Mouse (Mus musculus) limb, embryonic 15.5 days (tissue): ENCODE results near the gene Umad1. TPM values are rescaled to one million over a fixed set of nuclear protein-coding genes. Genes with fewer than 3 reads are reported as not detected.

Source experiments
- ATAC-seq: fragments of 200-750 bp; cut with Nextera tagmentation; 2 replicates; pipeline ENCODE4 v1.8.0; 2017; ENCODE audit warnings: low read depth, moderate TSS enrichment; ENCODE audit not compliant: insufficient number of reproducible peaks, low FRiP score, low TSS enrichment
- H3K27ac ChIP-seq: fragments of 300-500 bp; sonication (generic); 2 replicates; pipeline ENCODE4 v1.5.1; 2015; ENCODE audit warnings: moderate library complexity, mild to moderate bottlenecking, inconsistent platforms
- H3K27me3 ChIP-seq: fragments of 300-500 bp; sonication (generic); 2 replicates; pipeline ENCODE4 v1.6.1; 2015; ENCODE audit warnings: inconsistent platforms
- H3K36me3 ChIP-seq: fragments of 300-500 bp; sonication (generic); 2 replicates; pipeline ENCODE4 v1.6.1; 2015; ENCODE audit warnings: inconsistent platforms
- H3K4me1 ChIP-seq: fragments of 300-500 bp; sonication (generic); 2 replicates; pipeline ENCODE4 v1.6.1; 2015; ENCODE audit warnings: inconsistent platforms
- H3K4me2 ChIP-seq: fragments of 300-500 bp; sonication (generic); 2 replicates; pipeline ENCODE4 v1.6.1; 2015; ENCODE audit warnings: mild to moderate bottlenecking, inconsistent platforms
- H3K4me3 ChIP-seq: fragments of 300-500 bp; sonication (generic); 2 replicates; pipeline ENCODE4 v1.5.1; 2015; ENCODE audit warnings: mild to moderate bottlenecking, inconsistent platforms
- H3K9ac ChIP-seq: fragments of 300-500 bp; sonication (generic); 2 replicates; pipeline ENCODE4 v1.6.1; 2015; ENCODE audit warnings: inconsistent platforms
- H3K9me3 ChIP-seq: fragments of 300-500 bp; sonication (generic); 2 replicates; pipeline ENCODE4 v1.6.1; 2016; ENCODE audit warnings: inconsistent platforms
- WGBS: fragments of 180-500 bp; shearing (Covaris S2); methylation state at CpG from one replicate; pipeline ENCODE4 v1.1.7; 2015; 5-methylcytosine and 5-hydroxymethylcytosine counted together
- polyA plus RNA-seq: library from polyadenylated mRNA; unstranded; fragments of >200 nt; fragmentation: Nextera tagmentation; extraction: Ambion mirVana; gene quantifications from 2 replicates; pipeline ENCODE4 v1.2.1, GENCODE M21; 2015

Umad1 gene
- polyA plus RNA-seq, 1 experiment from 2014 or later: 16.1 TPM

GRCm38 (mm10) chr6:8408332-8408731, 149.2 kb downstream of the Umad1 start:
- H3K4me3 ChIP-seq: no peak overlapping the region
- no peaks in the 10 kb centered on the region for H3K27me3 ChIP-seq
- H3K27ac ChIP-seq: no peak overlapping the region
- no peaks in the 10 kb centered on the region for H3K36me3 ChIP-seq
- H3K9me3 ChIP-seq: no peaks in the 10 kb centered on the region
- no peak for ATAC-seq
- H3K4me2 ChIP-seq: no peak overlapping the region
- no peaks in the 10 kb centered on the region for H3K4me1 ChIP-seq
- H3K9ac ChIP-seq: no peak overlapping the region
- 74% methylated on average over 2 of the region's 2 CpGs for WGBS

- no peaks in the 10 kb centered on the region for H3K9me3 ChIP-seq
- H3K27me3 ChIP-seq: no peaks in the 10 kb centered on the region
- 94% methylated on average over 4 of the region's 4 CpGs for whole genome bisulfite sequencing
- H3K4me2 ChIP-seq: no peak overlapping the region
- H3K9ac ChIP-seq: no peak overlapping the region
- H3K27ac ChIP-seq: no peak overlapping the region
- no peak overlapping the region for H3K4me3 ChIP-seq
- H3K4me1 ChIP-seq: no peaks in the 10 kb centered on the region
- no peaks in the 10 kb centered on the region for H3K36me3 ChIP-seq
- no peak for ATAC-seq
Observed at GRCm38 (mm10) chr6:8409865-8410264, 150.8 kb downstream of the Umad1 start.

- Histone ChIP-seq H3K4me1 (no peaks in the 10 kb centered on the region), H3K9me3 (no peaks in the 10 kb centered on the region), H3K9ac (no peak overlapping the region), H3K36me3 (no peaks in the 10 kb centered on the region), H3K27me3 (no peaks in the 10 kb centered on the region), H3K27ac (no peak overlapping the region), H3K4me3 (no peak overlapping the region), H3K4me2 (no peak overlapping the region)
- ATAC-seq: no peak
- WGBS: 71% methylated on average over 10 of the region's 10 CpGs
Observed at GRCm38 (mm10) chr6:8412845-8413598, 153.9 kb downstream of the Umad1 start.

- no peaks in the 10 kb centered on the region for H3K36me3 ChIP-seq
- H3K27ac ChIP-seq: no peak overlapping the region
- H3K4me1 ChIP-seq: no peaks in the 10 kb centered on the region
- ATAC-seq: no peak
- WGBS: 59% methylated on average over 9 of the region's 9 CpGs
- H3K4me3 ChIP-seq: no peak overlapping the region
- H3K27me3 ChIP-seq: no peaks in the 10 kb centered on the region
- no peak overlapping the region for H3K4me2 ChIP-seq
- H3K9ac ChIP-seq: no peak overlapping the region
- H3K9me3 ChIP-seq: no peaks in the 10 kb centered on the region
Observed at GRCm38 (mm10) chr6:8414020-8414419, 154.9 kb downstream of the Umad1 start.

GRCm38 (mm10) chr6:8415823-8416222, 156.7 kb downstream of the Umad1 start:
- 82% methylated on average over 5 of the region's 5 CpGs for WGBS
- Histone ChIP-seq H3K9ac (no peak overlapping the region), H3K4me3 (no peak overlapping the region), H3K4me1 (peaks cover 4% of the 10 kb centered on the region; the same call in 1 of the 2 replicates), H3K27me3 (no peaks in the 10 kb centered on the region), H3K36me3 (no peaks in the 10 kb centered on the region), H3K4me2 (no peak overlapping the region), H3K9me3 (no peaks in the 10 kb centered on the region), H3K27ac (no peak overlapping the region)
- ATAC-seq: no peak

- H3K36me3 ChIP-seq: no peaks in the 10 kb centered on the region
- H3K27ac ChIP-seq: 0 out of 2 replicates have a peak overlapping the region, but pooled peaks have one; percentile 11
- peaks cover 4% of the 10 kb centered on the region; the same call in 1 of the 2 replicates for H3K4me1 ChIP-seq
- H3K9me3 ChIP-seq: no peaks in the 10 kb centered on the region
- H3K4me3 ChIP-seq: no peak overlapping the region
- WGBS: 72% methylated on average over 8 of the region's 8 CpGs
- ATAC-seq: no peak
- no peak overlapping the region for H3K9ac ChIP-seq
- H3K27me3 ChIP-seq: no peaks in the 10 kb centered on the region
- no peak overlapping the region for H3K4me2 ChIP-seq
Observed at GRCm38 (mm10) chr6:8416802-8417569, 157.9 kb downstream of the Umad1 start.

GRCm38 (mm10) chr6:8419485-8420186, 160.5 kb downstream of the Umad1 start:
- ATAC-seq: no peak
- no peak overlapping the region for H3K4me3 ChIP-seq
- no peak overlapping the region for H3K4me2 ChIP-seq
- H3K9me3 ChIP-seq: no peaks in the 10 kb centered on the region
- H3K4me1 ChIP-seq: peaks cover 4% of the 10 kb centered on the region; the same call in 1 of the 2 replicates
- no peak overlapping the region for H3K27ac ChIP-seq
- no peak overlapping the region for H3K9ac ChIP-seq
- WGBS: 46% methylated on average over 4 of the region's 4 CpGs
- H3K36me3 ChIP-seq: no peaks in the 10 kb centered on the region
- no peaks in the 10 kb centered on the region for H3K27me3 ChIP-seq

GRCm38 (mm10) chr6:8420187-8420503, 161.1 kb downstream of the Umad1 start:
- Histone ChIP-seq H3K27me3 (no peaks in the 10 kb centered on the region), H3K27ac (no peak overlapping the region), H3K36me3 (no peaks in the 10 kb centered on the region), H3K4me3 (no peak overlapping the region), H3K4me1 (peaks cover 4% of the 10 kb centered on the region; the same call in 1 of the 2 replicates), H3K9me3 (no peaks in the 10 kb centered on the region), H3K4me2 (no peak overlapping the region), H3K9ac (no peak overlapping the region)
- WGBS: 82% methylated on average over 1 of the region's 1 CpGs
- no peak for ATAC-seq

- peaks cover 4% of the 10 kb centered on the region; the same call in 1 of the 2 replicates for H3K4me1 ChIP-seq
- no peaks in the 10 kb centered on the region for H3K27me3 ChIP-seq
- no peak for ATAC-seq
- H3K9me3 ChIP-seq: no peaks in the 10 kb centered on the region
- 67% methylated on average over 5 of the region's 5 CpGs for WGBS
- H3K9ac ChIP-seq: no peak overlapping the region
- no peak overlapping the region for H3K27ac ChIP-seq
- H3K4me2 ChIP-seq: no peak overlapping the region
- H3K4me3 ChIP-seq: no peak overlapping the region
- no peaks in the 10 kb centered on the region for H3K36me3 ChIP-seq
Observed at GRCm38 (mm10) chr6:8421421-8421820, 162.3 kb downstream of the Umad1 start.

- WGBS: 68% methylated on average over 10 of the region's 10 CpGs
- ATAC-seq: no peak
Observed at GRCm38 (mm10) chr6:8421959-8422581, 163.0 kb downstream of the Umad1 start.

GRCm38 (mm10) chr6:8423142-8423541, 164.1 kb downstream of the Umad1 start:
- H3K27me3 ChIP-seq: no peaks in the 10 kb centered on the region
- peaks cover 4% of the 10 kb centered on the region; the same call in 1 of the 2 replicates for H3K4me1 ChIP-seq
- no peaks in the 10 kb centered on the region for H3K36me3 ChIP-seq
- no peak for ATAC-seq
- 89% methylated on average over 2 of the region's 2 CpGs for WGBS
- H3K9ac ChIP-seq: no peak overlapping the region
- no peak overlapping the region for H3K4me2 ChIP-seq
- H3K4me3 ChIP-seq: no peak overlapping the region
- H3K9me3 ChIP-seq: no peaks in the 10 kb centered on the region
- H3K27ac ChIP-seq: no peak overlapping the region

More at GRCm38 (mm10) chr6:8421959-8422581, 163.0 kb downstream of the Umad1 start:
- Histone ChIP-seq H3K9ac (no peak overlapping the region), H3K27ac (no peak overlapping the region), H3K4me2 (no peak overlapping the region), H3K4me3 (no peak overlapping the region), H3K27me3 (no peaks in the 10 kb centered on the region), H3K4me1 (peaks cover 4% of the 10 kb centered on the region; the same call in 1 of the 2 replicates), H3K36me3 (no peaks in the 10 kb centered on the region), H3K9me3 (no peaks in the 10 kb centered on the region)
